Mouse (Mus musculus) WW6 (cell line): ENCODE measurements around the gene Sorbs2.
"Not testable (repeated sequence)": the region's sequence is repeated elsewhere in the genome, so short reads cannot be mapped to it uniquely, and the experiment has no call there.

Source experiments
- DNase-seq: peaks from one replicate; pipeline ENCODE4 v3.0.0-alpha.2; 2013; ENCODE audit warnings: low read depth, low spot score

The Sorbs2 gene

DNA sequence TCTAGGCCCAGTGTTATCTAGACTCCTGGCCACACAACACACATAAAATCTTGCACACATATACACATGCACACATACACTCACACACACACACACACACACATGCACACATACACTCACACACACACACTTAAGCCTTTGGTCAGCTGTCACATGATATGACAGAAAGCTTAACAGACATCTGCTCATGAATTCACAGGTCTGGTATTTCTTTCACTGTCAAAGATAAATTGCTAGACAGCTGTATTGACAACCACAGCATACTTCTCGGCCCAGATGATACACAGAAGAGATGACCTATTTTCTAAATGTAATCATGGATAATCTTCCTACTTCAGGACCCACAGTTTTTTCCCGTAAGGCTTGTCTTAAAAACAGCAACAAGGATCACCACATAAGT is 326.3 kb downstream of the Sorbs2 start:
- no peak for DNase-seq

DNA sequence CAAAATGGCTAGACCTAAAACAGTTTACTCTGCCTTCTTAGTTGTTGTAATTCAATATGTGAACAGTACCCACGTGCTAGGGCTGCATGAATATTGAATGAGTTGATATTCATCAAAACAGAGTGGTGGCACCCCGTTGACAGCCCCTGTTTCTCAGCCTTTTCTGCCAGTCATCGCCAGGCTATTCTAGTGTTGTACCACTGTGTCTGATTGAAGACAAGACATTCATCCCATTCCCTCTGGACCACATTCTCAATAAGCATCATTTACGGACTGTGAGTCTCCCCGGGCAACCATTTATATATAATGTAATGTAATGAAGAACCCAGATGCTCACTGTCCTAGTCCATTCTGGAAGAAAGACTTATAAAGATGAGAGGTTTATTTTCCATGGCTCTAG is 335.7 kb downstream of the Sorbs2 start:
- DNase-seq = no peak

DNA sequence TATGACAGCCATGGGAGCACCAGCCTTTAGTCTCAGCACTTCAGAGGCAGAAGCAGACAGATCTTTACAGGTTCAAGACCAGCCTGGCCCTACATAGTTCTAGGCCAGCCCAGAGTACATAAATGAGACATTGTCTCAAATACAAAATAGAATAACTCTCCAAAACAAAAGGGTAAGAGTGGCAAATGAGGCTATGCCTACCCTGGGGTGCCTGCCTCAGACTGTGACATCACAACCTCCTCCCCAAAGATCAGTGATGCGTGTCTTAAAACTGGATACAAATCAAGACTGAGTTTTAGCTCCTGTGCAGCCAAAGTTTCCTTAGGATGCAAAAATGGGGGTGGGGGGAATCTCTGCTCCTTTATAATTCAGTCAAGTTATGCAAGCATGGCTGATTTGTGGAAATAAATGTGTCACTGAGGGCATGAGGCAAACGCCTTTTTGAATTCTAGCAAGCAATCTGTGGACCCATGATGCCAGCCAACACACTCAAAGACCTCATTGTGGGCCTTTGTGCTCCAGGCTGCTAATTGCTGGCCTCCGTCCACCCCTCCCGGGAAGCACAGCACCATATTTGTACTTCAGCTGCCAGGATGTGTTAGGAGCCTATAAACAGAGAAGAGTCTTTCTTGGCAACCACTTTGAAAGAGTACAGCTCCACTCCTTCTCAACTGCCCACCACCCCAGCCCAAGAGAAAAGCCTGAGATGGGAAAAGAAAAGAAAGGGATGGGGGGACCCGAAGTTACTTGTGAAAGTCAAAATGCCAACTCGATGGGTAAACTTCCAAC is 336.7 kb downstream of the Sorbs2 start:
- DNase-seq = no peak

DNA sequence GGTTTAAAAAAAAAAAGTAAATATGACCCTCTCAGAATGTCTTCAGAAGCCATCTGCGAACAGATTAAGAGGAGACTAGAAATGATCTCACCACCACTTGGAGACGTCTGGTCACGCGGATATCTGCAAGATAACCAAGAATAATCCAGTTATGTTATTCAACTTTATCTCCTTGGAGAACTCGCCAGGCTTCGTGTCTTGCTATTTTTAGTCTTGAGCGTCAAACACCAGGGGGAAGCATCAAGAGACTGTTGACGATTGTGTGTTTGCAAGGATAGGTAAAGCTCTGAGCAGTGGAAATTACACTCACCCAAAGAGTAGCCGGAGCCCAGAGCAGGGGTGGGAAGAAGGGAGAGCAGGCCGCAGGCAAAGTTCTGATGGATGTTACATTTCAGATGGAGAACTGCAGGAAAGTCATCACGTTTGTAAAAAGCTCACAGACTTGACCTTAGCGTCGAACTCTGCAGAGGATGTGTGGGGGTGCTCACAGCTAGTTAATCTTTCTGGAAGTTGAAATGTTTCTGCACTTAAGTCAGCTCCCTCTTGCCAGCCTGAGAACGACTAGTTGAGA is 337.4 kb downstream of the Sorbs2 start:
- no peak for DNase-seq

DNA sequence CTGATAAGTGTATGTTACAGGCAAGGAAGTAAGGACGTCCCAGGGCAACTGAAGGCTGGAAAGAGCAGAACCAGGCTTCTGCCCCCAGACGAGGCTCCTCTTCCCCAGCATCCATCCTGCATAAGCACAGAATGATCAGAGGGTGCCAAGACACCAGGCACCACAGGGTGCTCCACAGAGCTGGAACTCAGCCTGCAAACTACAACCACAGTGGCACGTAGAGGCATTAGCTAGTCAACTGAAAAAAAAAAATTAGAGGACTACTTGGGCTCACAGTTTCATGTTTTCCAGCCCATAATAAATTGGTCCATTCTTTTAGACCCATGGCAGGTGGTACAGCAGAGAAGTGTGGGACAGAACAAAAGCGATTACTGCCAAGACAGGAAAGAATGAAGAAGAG is 338.3 kb downstream of the Sorbs2 start:
- no peak for DNase-seq

DNA sequence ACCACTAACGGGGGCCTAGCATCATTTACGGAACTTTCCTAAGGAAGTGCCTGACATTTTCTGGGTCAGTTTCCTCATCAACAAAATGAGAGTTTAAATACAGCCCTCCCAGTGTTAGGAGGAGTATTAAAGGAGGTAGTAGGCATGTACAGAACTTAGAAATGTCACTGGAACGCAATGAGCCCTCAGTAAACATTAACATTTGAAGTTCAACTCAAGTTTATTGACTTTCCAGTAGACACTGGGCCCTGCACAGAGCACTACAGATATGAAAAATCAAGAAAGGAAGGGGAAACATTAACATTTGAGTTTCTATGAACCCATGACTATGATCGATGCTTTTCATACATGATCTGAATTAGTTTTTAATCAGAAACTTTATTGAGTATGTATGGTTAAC is 347.5 kb downstream of the Sorbs2 start:
- DNase-seq = no peak

DNA sequence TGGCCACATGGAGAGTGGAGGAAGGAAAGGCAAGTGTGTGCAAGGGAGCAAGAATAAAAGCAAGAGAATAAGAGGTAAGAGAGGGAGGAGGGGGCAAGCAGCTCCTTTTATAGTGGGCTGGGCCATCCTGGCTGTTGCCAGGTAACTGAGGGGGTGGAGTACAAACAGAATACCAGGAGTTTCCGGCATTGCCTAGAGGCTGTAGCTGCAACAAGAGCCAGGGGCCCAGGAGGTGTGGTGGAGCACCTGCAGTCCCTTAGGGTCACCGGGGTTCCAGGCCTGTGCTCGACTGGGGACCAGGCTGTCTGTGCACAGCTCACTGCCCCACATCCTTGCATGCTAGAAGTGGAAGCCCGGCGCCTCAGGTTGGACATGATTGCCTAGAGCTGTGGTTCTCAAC is 350.1 kb downstream of the Sorbs2 start:
- DNase-seq = no peak

DNA sequence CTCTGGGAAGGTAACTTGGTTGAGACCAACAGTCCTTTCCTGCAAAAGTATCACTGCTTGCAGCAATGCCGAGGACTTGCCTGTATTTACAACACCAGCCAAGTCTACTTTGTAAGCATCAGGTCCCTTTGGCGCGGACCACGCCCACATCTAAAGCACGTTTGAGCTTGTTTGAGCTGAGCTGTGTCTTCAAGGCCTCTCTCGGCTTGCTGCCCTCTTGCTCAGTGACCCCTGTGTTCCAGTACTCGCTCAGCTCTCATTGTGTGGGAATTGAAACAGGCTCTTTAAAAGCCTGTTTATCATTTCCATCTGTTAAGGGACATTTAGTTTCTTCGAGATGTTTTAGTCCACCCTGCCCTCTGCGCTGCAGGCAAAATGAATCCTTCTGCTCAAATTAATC is 350.8 kb downstream of the Sorbs2 start:
- DNase-seq = no peak

DNA sequence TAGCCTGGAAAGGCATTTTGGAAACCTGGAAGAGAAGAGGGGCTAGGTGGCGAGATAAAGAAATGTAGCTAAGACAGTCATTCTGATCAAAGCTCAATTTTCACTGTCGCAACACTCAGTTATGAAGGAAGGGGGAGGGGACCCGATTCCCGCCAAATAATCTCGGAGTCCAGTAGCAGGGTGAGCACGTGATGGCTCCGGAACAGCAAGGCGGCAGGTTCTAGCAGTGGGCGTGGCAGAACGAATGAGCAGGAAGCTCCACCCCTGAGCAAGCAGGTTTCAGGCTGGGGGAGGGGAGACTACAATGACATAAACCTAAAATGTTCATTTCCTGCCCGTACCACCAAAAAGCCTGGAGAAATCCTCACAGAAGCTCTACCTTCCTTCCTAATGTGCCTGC is 364.0 kb downstream of the Sorbs2 start:
- DNase-seq = not testable (repeated sequence)

DNA sequence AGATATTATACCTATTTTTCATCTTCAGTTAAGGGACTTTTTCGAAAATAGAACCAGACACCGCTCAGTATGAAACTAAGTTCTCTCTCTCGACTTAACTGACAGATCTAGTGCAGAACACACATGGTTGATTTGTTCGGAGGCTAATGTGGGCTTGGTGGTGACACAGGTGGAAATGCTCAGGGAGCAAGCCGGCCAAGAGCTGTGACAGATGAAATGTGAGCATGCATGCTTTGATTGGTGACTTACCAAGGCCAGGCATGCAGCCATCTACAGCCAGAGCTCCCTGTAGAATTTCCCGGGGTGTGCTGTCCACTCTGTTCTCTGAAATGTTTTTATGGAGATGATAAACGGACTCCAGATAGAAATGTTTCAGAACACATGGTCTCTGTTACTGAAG is 364.5 kb downstream of the Sorbs2 start:
- DNase-seq = no peak

DNA sequence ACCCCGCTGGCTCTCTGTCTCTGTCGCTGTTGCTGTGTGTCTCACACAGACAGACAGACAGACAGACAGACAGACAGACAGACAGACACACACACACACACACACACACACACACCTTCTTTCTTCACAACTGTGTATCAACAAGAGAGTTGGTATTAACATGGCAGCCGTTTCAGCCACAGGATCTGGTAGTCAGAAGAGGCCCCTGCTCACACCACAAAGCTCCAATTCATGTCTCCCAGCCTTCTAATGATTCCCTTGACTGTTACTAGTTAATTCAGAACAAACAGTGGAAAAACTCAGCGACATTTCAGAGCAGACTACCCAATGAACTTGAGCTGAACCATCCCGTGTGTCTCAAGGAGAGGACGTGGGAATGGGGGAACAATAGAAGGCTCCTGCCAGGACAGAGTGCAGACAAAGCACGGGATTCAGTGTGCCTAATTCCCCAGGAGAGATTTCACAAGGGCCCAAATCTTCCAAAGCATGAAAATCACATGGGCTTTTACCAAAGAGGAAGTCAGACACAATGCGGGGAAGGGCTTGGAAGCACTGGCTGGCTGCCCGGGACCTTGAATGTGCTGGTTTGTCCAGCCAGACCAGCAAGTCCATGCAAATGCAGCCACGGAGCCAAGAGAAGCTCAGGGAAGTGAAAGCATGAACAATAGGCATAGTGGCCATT is 367.5 kb downstream of the Sorbs2 start:
- no peak for DNase-seq

DNA sequence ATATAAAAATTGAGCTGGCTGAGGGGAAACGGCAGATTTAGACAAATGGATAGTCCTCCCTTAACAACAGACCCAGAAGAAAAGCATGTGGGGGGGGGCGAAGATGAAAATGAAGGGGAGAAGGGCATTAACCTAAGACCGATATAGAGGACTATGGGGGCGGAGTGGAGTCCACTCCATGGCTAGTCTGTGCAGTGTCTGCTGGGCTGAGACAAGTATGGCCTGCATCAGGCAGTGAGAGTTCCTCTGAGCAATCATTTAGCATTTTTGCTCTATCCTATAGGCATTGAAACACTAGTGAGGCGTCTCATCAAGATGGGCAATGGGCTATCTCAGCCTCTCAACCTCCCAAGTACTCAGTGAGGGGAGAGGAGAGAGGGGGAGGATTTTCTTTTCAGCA is 368.8 kb downstream of the Sorbs2 start:
- no peak for DNase-seq
